Mouse (Mus musculus): ENCODE results near the gene Ckap2.

The Ckap2 gene

DNA sequence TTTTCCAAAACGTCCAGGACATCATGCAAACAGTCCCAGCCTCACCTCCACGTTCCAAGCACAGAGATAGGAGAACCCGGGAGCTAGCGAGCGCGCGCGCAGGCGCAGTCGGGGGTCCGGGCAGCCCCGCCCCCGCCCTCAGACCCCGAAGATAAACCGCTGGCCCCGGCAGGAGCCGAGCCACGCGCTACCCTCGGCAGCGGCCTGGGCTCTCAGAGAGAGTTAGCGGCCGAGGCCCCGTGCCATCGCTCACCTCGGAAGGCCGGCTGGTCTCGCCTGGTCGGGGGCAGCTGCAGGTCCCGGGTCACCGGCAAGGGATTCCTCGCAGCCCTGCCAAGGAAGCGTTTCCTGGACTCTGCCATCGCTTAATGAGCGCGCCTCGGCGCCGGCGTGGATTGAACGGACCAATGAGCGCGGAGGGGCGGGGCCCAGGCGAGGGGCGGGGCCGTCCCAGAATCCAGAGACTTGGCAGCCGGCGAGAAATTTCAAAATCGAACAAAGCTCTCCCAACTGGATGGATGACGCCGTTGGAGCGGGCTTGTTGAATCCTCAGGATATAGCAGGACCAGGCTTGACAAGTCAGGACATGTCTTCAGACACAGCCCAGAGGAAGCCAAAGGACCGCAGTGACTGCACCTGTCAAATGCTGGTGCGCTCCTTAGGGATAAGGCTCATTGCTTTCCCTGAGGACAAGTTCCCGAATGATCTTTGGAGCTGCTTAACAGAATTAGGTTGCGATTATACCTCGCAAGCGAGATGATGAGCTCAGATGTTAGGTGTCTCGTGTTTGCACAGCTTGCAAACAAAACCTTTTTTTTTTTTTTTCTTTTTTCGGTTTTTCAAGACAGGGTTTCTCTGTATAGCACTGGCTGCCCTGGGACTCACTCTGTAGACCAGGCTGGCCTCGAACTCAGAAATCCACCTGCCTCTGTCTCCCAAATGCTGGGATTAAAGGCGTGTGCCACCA, at the start of gene Ckap2:
Gene Ckap2, minus strand, starts transcription at position 389 of the 967 bp plus-strand sequence.
- in situ Hi-C loops (cut with MboI) = no loop called here

DNA sequence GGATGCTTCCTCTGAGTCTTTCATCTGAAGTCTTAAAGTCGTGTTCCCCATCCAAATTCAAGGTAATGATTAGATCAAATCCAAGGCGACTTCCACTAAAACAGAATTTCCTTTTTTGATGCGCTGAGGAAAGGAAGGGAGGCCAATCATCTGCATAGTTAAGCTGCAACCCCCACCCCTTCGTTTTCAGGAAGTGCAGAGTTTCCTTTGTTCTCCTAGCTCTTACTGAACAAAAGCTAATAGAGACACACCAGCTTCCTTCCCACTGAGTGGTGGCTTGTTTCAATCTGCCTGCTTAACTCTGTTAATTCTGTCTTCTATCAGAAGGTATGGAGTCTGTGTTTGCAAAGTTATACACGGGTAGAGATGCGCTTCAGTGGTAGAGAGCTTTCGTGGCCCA, 43.0 kb upstream of the Ckap2 start:
- in situ Hi-C loops (cut with MboI) = no loop called here

- in situ Hi-C loops (cut with MboI) = no loop called here
Measured at GRCm38 (mm10) chr8:22227061-22227877, 41.6 kb upstream of the Ckap2 start, which contains the start of gene Thsd1. Gene Thsd1 (plus strand): TSS chr8:22227313.

DNA sequence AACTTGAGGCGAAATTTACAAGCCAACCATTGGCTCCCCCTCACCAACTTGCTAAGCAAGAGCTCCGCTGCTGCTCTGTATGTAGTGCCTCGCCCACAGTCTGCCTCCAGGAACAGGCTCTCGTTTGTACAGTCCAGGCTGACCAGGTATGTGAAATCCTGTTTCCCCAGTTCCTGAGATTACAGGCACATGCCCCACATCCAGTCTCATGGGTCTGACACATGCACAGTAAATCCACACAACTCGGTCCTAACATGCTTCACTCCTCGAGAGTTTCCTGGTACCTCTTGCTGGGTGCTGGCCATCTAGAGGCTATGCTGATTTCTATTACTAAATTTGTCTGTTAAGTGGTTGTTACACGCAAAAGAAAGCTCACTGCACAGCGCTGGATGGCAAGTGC, 40.7 kb upstream of the Ckap2 start:
- in situ Hi-C loops (cut with MboI) = no loop called here

DNA sequence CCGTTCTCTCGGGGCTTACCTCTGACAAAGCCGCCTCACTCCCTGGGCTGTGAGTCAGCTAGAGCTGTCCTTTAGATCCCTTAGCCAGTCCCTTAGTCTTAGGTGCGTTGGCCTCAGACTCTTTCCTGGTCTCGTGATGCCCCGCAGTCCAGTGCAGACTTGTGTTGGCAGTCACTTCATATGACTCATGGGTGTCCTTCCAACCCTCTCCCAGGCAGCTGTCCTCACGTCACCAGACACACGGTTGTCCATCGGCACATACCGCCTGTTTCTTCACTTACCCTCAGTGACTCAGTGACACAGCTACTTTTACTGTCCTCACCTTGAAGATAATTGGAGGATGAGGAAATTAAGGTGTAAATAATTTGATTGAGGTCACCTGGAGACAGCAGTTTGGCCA, 29.2 kb upstream of the Ckap2 start:
- in situ Hi-C loops (cut with MboI) = no loop called here

GRCm38 (mm10) chr8:22209012-22209411, 23.4 kb upstream of the Ckap2 start:
- in situ Hi-C loops (cut with MboI) = no loop called here

DNA sequence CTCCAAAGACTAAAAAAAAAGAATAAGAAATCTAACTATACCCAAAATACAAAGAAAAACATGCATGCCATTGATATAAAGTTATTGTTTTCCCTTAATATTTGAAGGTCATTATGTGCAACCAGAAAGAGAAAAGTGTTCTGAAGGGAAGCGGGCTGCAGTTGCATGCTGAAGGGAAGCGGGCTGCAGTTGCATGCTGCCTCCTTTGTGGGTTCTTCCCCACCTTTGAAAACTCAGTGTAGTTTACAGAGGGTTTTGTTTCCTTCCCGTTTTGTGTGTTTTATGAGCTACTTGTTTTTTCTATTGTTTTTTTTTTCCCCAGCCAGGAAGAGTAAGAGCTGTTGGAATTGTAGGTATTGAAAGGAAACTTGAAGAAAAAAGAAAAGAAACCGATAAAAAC, 21.9 kb upstream of the Ckap2 start:
- in situ Hi-C loops (cut with MboI) = no loop called here

- in situ Hi-C loops (cut with MboI) = no loop called here
Measured at GRCm38 (mm10) chr8:22199481-22199880, 13.9 kb upstream of the Ckap2 start.

DNA sequence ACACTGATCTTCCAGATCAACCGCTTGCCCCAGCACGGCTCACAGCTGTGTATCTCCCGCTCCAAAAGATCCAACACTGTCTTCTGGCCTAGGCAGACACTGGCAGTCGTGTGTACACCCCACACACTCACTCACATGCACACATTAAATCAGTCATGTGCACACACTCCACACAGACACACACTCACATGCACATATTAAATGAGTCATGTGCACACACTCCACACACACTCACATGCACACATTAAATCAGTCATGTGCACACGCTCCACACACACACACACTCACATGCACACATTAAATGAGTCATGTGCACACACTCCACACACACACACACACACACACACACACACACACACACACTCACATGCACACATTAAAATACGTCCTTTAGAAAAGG, 12.3 kb upstream of the Ckap2 start:
- in situ Hi-C loops (cut with MboI) = no loop called here

- in situ Hi-C loops (cut with MboI) = no loop called here
Measured at GRCm38 (mm10) chr8:22193432-22194010, 7.9 kb upstream of the Ckap2 start.

DNA sequence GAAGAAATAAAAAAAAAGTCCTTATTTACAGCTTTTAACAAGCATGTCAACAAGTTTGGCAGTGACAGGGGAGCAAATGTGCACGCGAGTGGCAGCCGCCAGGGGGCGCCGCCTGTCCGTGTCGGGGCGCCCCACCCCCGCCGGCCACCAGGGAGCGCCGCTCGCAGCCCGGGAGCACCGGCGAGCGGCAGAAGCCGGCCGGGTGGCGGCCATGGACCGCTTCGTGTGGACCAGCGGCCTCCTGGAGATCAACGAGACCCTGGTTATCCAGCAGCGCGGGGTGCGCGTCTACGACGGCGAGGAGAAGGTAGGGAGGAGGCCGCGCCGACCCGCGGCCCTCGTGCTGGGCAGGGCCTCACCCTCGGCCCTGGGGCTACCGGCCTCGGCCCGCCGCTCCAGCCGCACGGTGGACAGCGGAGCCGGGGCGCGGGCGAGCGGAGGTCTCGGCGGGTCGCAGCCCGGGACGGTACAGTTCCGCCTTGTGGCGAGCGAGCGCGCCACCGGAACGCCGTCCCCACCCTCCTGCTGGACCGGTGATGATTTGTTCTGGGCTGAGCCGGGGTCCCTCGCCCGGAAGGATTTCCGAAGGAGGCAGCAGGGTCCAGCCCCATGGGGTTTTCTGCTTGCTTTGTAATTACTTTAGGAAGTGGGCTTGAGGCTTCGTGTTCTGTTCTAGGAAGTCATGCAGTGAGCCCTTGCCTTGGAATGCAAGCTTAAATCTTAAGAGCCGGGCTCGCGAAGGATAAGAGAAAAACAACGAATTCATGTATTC, 7.2 kb upstream of the Ckap2 start, which contains the start of gene Vps36:
Gene Vps36, plus strand, starts transcription at position 150 of the 772 bp plus-strand sequence.
- in situ Hi-C loops (cut with MboI) = no loop called here

GRCm38 (mm10) chr8:22184884-22185283, 735 bp downstream of the Ckap2 start:
- in situ Hi-C loops (cut with MboI) = no loop called here

DNA sequence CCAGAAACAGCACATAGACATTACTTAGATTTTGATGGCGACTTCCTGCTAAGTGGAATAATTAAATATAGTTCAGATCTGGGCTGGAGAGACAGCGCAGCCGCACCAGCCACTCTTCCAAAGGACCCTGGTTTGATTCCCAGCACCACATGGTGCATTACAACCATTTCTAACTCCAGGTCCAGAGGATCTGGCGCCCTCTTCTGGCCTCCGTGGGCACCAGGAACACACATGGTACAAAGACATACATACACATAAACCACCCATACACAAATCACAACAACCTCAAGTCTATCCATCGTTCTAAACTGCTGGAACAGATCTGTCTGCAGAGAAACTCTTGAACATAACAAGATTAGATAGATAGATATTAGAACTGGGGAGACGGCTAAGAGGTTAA, 9.7 kb downstream of the Ckap2 start:
- in situ Hi-C loops (cut with MboI) = no loop called here

DNA sequence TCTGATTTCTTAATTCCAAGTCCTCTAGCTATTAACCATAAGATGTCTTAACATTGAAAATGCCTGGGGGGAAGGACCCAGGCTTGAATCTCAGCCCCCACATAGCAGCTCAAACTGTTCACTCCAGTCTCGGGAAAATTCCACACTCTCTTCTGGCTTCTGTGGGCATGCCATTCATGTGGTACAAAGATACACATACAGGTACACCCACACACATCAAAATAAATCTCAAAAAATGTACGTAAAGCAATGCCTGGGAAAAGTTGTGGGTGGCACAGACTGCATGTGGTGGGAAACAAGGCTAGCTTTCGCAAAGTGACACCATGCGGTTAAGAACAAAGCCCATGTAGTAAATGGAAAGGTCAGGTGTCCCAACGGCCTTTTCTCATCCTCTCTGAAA, 16.5 kb downstream of the Ckap2 start:
- in situ Hi-C loops (cut with MboI) = no loop called here

DNA sequence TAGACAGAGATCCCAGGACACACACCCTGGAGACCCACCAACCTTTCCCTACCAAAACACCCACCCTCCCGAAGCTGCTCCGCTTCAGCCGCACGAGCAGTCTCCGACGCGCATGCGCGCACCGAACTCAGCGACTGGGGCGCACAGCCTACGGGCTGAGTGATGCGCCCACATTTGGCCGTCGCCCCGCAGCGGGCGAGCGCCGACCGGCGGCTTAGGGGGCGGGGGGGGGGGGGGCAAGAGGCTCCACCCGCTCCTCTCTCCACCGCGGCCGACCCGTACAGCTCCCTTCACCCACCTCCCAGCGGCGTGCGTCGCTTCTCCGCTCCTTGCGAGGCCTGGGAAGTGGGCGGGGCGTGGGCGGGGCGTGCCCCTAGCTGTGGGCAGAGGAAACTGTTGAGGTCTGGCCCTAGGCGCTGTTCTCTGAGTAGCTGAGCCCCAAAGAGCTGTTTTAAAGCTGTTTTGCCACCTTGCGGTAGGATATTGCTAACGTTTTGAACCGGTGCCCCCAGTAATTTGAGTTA, 19.5 kb downstream of the Ckap2 start, which contains the start of gene Nek3:
Gene Nek3, minus strand, starts transcription at position 356 of the 524 bp plus-strand sequence.
- in situ Hi-C loops (cut with MboI) = no loop called here

GRCm38 (mm10) chr8:22165251-22166079, 20.2 kb downstream of the Ckap2 start:
- in situ Hi-C loops (cut with MboI) = no loop called here

DNA sequence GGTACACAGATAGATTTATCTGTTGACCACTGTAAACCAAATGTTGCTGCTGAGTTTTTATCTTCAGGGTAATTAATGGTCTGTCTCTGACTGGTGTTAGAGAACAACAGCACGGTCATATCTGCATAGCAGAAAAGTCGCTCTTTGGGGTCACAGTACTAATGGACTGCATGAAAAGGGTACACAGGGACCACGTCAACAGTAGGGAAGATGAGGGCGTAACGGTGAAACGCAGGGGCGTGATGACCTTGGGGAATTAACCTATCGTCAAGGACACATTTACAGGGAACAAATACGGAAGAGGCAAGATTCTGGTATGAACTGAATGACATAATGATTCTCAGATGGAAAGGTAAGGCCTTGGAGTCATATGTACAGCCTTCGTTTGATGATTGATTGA, 21.2 kb downstream of the Ckap2 start:
- in situ Hi-C loops (cut with MboI) = no loop called here

DNA sequence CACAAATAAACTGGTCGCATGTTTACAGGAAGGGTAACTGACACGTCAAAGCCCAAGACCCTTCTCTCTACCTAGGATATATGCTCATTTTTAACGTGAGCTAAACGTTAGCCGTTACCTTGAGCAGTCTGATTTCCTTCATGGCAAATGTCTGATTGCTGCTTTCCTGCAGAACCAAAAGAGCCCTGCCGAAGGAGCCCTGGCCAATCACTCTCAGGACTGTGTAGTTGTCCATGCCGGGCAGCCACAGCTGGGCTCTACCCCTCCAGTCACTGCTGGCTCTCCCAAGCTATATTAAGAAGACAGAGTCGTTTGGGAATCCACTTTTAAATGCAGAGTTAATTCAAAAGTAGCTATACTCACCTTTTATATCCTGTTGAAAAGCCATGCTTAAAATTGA, 23.4 kb downstream of the Ckap2 start:
- in situ Hi-C loops (cut with MboI) = no loop called here

GRCm38 (mm10) chr8:22150345-22150663, 35.3 kb downstream of the Ckap2 start:
- in situ Hi-C loops (cut with MboI) = no loop called here

DNA sequence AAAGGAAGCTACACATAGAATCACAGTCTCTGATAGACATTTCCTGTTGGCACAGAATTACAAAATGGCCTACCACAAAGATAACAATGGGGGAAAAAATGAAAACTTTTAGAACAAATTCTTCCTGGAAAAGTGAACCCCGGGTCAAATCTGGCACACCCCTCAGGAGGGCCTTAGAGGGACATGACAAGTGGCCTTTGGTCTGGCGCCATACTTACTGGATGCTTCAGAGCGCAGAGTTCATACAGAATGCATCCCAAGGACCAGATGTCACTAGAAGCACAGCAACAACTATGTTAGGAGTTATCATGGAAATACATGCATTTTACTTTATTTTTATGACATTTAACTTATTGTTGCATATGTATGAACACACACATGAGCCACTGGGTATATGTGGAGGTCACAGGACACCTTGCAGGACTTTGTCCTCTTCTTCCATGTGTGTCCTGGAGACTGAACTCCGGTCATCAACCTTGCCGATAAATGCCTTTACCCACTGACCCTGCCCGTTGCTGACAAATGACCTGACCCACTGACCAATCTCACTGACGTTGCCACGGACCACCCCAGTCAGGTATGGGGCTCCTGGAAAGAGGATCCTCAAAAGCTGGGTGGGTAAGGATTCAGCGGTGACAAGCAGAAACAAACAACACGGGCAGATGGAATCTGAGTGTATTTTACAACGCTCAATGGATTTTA, 35.8 kb downstream of the Ckap2 start:
- in situ Hi-C loops (cut with MboI) = no loop called here
